Mouse (Mus musculus) myocyte (in vitro differentiated cells): ENCODE data around the gene Clec10a.

ENCODE experiments used
- CEBPB ChIP-seq: IDR thresholded peaks from 2 replicates; pipeline ENCODE4 v1.6.1; 2011; ENCODE audit warnings: mild to moderate bottlenecking, moderate library complexity; ENCODE audit not compliant: poor library complexity, insufficient read depth, severe bottlenecking
- E2F4 ChIP-seq: IDR thresholded peaks from one replicate; pipeline ENCODE4 v1.6.1; 2011; ENCODE audit warnings: mild to moderate bottlenecking, control low read depth, moderate library complexity; ENCODE audit not compliant: insufficient read depth
- MAX ChIP-seq: IDR thresholded peaks from one replicate; pipeline ENCODE4 v1.6.1; 2011; ENCODE audit warnings: low read depth, mild to moderate bottlenecking, control low read depth
- MYOD1 ChIP-seq, 3 experiments: IDR thresholded peaks; one replicate each; pipeline ENCODE4 v1.6.1; 2011; ENCODE audit warnings: control low read depth in 2 of 3, low read depth in 2 of 3, mild to moderate bottlenecking in 2 of 3, moderate library complexity in 1 of 3; ENCODE audit not compliant: insufficient read length in 2 of 3, control insufficient read depth in 1 of 3
- MYOG ChIP-seq, 3 experiments: IDR thresholded peaks; one replicate each; pipeline ENCODE4 v1.6.1; 2011; ENCODE audit warnings: control low read depth in 2 of 3, low read depth in 2 of 3, mild to moderate bottlenecking in 2 of 3; ENCODE audit not compliant: insufficient read length in 2 of 3, control insufficient read depth in 1 of 3, insufficient read depth in 1 of 3
- POLR2A ChIP-seq: IDR thresholded peaks from one replicate; pipeline ENCODE4 v1.6.1; 2011; ENCODE audit warnings: low read depth, mild to moderate bottlenecking, control low read depth, moderate library complexity; ENCODE audit not compliant: insufficient read length
- TCF12 ChIP-seq: IDR thresholded peaks from one replicate; pipeline ENCODE4 v1.6.1; 2011; ENCODE audit warnings: mild to moderate bottlenecking, control low read depth; ENCODE audit not compliant: poor library complexity, insufficient read depth, severe bottlenecking
- USF1 ChIP-seq: IDR thresholded peaks from one replicate; pipeline ENCODE4 v1.6.1; 2011; ENCODE audit warnings: low read depth, mild to moderate bottlenecking, control low read depth, moderate library complexity

- TF ChIP-seq MYOD1 (IDR thresholded peaks at IDR 0.05; ENCODE audit: control insufficient read depth in 1 of 3, insufficient read length in 2 of 3, low read depth in 2 of 3) (no peak), USF1 (no peak), MYOG (IDR thresholded peaks at IDR 0.05; ENCODE audit: control insufficient read depth in 1 of 3, insufficient read depth in 1 of 3, insufficient read length in 2 of 3, low read depth in 2 of 3) (no peak), MAX (no peak), CEBPB (no peak), E2F4 (no peak), POLR2A (no peak), TCF12 (no peak)
These were observed 51.3 kb downstream of the Clec10a start for GRCm38 (mm10) chr11:70207283-70207682.
